Mouse (Mus musculus) MN1 (cell line): ENCODE results near the gene Tet2.

ENCODE experiments used
- DNase-seq: peaks from one replicate; pipeline ENCODE4 v3.0.0-alpha.2; 2016; ENCODE audit warnings: low spot score

Gene Tet2

DNA sequence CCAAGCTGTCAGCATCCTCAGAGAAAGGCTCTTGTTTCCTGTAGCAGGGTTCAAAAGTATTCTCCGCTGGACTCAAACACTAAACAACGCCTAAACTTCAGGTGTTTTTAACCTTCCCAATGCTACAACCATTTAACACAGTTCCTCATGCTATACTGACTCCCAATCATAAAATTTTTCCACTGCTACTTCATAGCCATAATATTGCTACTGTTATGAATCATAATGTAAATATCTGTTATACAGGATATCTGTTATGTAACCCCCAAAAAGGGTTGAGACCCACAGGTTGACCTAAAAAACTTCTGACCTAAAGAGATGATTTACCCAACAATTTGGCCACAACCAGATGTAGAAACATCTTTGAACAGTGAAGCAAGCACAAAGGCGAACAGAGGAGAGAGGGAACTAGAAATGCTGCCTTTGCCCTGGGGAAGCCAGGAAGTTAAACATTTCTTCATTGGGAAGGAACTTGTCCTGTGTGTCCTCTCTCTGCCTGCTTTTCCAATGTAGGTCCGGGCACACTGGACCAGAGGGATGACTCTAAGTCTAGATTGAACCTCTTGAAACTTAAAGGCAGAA, 108.6 kb downstream of the Tet2 start:
- DNase-seq: no peak

DNA sequence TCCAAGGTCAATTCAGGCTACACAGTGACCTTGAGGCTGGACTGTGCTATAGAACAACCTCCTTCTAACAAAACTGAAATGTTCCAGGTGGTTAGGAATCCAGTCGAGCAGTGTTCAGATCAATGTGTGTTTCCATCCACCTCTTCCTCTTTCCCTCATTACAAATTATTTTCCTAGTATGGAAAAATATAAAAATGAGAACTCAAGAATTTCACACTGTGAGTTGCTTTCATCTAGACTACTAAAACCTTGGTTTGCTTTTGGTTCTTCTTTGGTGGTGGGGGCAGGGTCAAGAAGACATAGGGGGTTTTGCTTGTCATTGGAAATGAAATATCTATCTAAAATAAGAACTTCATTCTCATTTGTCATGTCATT, 109.2 kb downstream of the Tet2 start:
- DNase-seq: no peak

DNA sequence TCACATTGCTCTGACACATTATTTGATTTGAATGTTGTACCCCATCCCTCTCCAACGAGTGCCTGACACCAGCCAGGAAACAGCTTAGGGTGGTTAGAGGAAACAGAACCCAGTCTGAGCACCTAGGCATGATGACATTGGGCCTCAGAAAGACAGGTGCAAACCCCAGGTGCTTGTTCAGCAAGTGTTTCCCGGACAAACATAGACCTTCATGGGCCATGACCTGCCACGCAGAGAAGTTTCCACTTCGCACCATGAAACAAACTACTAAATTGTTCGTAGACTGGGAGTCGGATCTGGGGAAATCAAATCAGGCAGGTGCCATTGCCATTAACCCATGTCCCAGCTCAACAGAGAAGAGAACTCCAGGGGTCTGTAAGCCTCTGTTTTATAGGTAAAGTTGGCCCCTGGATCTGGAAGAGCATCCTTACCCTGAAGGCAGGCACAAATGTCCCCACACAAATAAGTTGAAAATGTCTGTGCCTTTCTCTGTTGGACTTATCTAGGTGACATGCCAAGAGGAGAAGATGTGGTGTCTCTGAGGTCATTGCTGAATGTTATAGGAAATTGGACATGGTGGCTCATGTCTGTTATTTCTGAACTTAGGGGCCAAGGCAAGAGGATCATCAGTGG, 109.7 kb downstream of the Tet2 start:
- no peak for DNase-seq

DNA sequence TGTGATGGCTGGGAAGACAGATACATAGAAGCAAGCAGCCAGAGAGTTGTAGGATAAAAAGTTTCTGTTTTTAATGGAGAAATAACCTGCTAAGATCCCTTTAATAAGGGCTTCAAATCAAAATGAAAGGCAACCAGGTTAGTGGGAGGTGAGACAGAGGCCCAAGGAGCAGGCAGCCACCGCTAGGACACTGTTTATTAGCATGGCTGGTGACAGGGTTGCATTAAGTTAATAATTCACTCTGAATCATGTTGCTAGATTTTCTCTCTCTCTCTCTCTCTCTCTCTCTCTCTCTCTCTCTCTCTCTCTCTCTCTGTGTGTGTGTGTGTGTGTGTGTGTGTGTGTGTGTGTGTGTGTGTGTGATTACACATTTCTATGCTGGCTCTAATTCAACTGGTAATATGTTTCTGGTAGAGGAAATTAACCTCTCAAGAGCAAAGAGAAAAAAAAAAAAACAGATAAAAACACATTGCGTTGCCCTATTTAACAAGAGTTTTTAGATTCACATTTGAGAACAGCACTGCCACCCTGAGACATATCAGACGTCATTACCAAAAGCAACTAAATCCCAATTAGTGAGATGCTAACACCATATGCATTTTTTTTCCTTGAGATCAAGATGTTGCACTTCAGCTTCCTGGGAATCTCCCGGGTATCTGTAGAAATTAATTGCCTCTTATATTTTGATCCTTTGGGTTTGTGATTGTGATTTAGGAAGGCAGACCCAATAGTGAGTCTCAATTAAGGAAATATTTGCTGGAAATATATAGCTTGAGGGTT, 115.4 kb downstream of the Tet2 start:
- DNase-seq: no peak

DNA sequence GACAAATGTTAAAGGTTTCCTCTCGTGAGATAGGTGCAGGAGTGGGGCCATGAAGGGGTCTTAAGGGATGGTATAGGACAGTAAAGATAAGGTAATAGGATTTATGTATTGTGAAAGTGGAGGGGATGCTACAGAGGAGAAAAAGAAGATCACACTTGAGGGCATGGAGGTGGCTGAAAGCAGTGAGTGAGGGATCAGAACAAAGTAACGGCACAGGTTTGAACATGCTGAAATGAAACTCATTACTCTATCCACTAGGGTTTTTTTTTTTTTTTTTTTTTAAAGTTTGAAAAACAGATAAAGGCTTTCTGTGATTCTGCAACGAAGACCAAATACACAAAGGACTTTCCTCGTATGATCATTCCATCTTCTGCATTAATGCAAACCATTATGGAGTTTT, 116.9 kb downstream of the Tet2 start:
- no peak for DNase-seq

DNA sequence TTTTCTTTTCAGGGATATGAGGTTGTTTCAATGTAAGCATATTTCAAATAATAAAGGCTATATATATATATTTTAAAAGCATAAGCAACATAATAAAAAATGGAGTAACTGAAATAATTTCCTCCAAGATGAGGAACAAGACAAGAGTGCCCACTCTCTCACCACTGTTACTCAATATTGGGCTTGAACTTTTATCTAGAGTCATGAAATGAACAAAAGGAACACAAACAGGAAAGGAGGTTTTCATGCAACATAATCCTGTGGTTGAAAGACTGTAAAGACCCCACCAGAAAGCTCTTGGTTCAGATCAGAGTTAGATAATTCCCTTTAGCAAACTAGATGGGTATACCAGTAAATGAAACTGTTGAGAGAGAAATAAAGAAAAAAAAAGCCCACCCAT, 121.9 kb downstream of the Tet2 start:
- DNase-seq: no peak

DNA sequence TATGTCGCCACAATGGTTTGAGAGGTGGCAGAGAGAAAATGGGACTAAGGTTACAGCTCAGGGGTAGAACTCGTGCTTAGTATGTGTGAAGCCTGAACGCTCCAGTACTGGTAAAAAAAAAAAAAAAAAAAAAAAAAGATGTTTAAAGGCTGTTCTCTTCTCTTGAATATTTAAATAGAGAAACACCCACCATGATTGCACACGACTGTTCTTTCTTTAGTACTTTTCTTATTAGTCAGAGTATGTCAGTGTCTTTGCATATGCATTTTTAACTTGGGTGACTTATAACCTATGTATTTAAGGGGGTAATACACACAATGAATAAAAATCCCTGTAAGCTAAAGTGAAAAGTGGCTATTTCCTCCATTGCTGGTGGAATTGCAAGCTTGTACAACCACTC, 130.2 kb downstream of the Tet2 start:
- no peak for DNase-seq
